Mouse (Mus musculus) myocyte (in vitro differentiated cells): Measurements from ENCODE around the gene Ikbke.

Source experiments
- CEBPB ChIP-seq: IDR thresholded peaks from 2 replicates; pipeline ENCODE4 v1.6.1; 2011; ENCODE audit warnings: mild to moderate bottlenecking, moderate library complexity; ENCODE audit not compliant: poor library complexity, insufficient read depth, severe bottlenecking
- E2F4 ChIP-seq: IDR thresholded peaks from one replicate; pipeline ENCODE4 v1.6.1; 2011; ENCODE audit warnings: mild to moderate bottlenecking, control low read depth, moderate library complexity; ENCODE audit not compliant: insufficient read depth
- MAX ChIP-seq: IDR thresholded peaks from one replicate; pipeline ENCODE4 v1.6.1; 2011; ENCODE audit warnings: low read depth, mild to moderate bottlenecking, control low read depth
- MYOD1 ChIP-seq, 3 experiments: IDR thresholded peaks; one replicate each; pipeline ENCODE4 v1.6.1; 2011; ENCODE audit warnings: control low read depth in 2 of 3, low read depth in 2 of 3, mild to moderate bottlenecking in 2 of 3, moderate library complexity in 1 of 3; ENCODE audit not compliant: insufficient read length in 2 of 3, control insufficient read depth in 1 of 3
- MYOG ChIP-seq, 3 experiments: IDR thresholded peaks; one replicate each; pipeline ENCODE4 v1.6.1; 2011; ENCODE audit warnings: control low read depth in 2 of 3, low read depth in 2 of 3, mild to moderate bottlenecking in 2 of 3; ENCODE audit not compliant: insufficient read length in 2 of 3, control insufficient read depth in 1 of 3, insufficient read depth in 1 of 3
- POLR2A ChIP-seq: IDR thresholded peaks from one replicate; pipeline ENCODE4 v1.6.1; 2011; ENCODE audit warnings: low read depth, mild to moderate bottlenecking, control low read depth, moderate library complexity; ENCODE audit not compliant: insufficient read length
- POLR2AphosphoS2 ChIP-seq: IDR thresholded peaks from one replicate; pipeline ENCODE4 v1.6.1; 2011; ENCODE audit warnings: low read depth, control low read depth; ENCODE audit not compliant: insufficient read length
- SRF ChIP-seq: IDR thresholded peaks from one replicate; pipeline ENCODE4 v1.6.1; 2011; ENCODE audit warnings: low read depth; ENCODE audit not compliant: control insufficient read depth, insufficient read length
- TCF12 ChIP-seq: IDR thresholded peaks from one replicate; pipeline ENCODE4 v1.6.1; 2011; ENCODE audit warnings: mild to moderate bottlenecking, control low read depth; ENCODE audit not compliant: poor library complexity, insufficient read depth, severe bottlenecking
- TCF3 ChIP-seq: IDR thresholded peaks from one replicate; pipeline ENCODE4 v1.6.1; 2011; ENCODE audit warnings: low read depth, control low read depth; ENCODE audit not compliant: insufficient read length
- USF1 ChIP-seq: IDR thresholded peaks from one replicate; pipeline ENCODE4 v1.6.1; 2011; ENCODE audit warnings: low read depth, mild to moderate bottlenecking, control low read depth, moderate library complexity

GRCm38 (mm10) chr1:131324816-131325463, 45.5 kb upstream of the Ikbke start:
- no peak for TF ChIP-seq POLR2A
- TF ChIP-seq USF1, result no peak
- no peak for TF ChIP-seq MAX
- no peak for TF ChIP-seq SRF
- TF ChIP-seq MYOG (IDR thresholded peaks at IDR 0.05; ENCODE audit: control insufficient read depth in 1 of 3, insufficient read depth in 1 of 3, insufficient read length in 2 of 3, low read depth in 2 of 3), result no peak
- TF ChIP-seq MYOD1 (IDR thresholded peaks at IDR 0.05; ENCODE audit: control insufficient read depth in 1 of 3, insufficient read length in 2 of 3, low read depth in 2 of 3), result no peak
- TF ChIP-seq POLR2AphosphoS2, result no peak
- no peak for TF ChIP-seq CEBPB
- no peak for TF ChIP-seq TCF12
- no peak for TF ChIP-seq E2F4
- no peak for TF ChIP-seq TCF3
